Mouse (Mus musculus) brain, embryonic 14.5 days (tissue): ENCODE measurements at regions not wholly inside any gene's neighbourhood (a gene's known extent, or its start where the extent isn't known, plus 50 kb on each side); places are given as distances from the start of the nearest gene placed in this dataset.

ENCODE experiments used
- CTCF ChIP-seq: fragments of 200-500 bp; IDR thresholded peaks from 2 replicates; pipeline ENCODE4 v1.5.1; 2012; ENCODE audit warnings: inconsistent platforms, mild to moderate bottlenecking, moderate library complexity, borderline replicate concordance; ENCODE audit not compliant: insufficient read depth, insufficient read length; ENCODE audit errors: extremely low read depth
- POLR2A ChIP-seq: fragments of 200-500 bp; IDR thresholded peaks from 2 replicates; pipeline ENCODE4 v1.6.1; 2012; ENCODE audit warnings: mild to moderate bottlenecking, inconsistent platforms, borderline replicate concordance; ENCODE audit not compliant: poor library complexity, insufficient read depth, insufficient read length, severe bottlenecking; ENCODE audit errors: extremely low read depth

GRCm38 (mm10) chr5:149345161-149345560 lies 66.4 kb upstream of the Medag start:
- TF ChIP-seq CTCF (no peak), POLR2A (no peak)
